Mouse (Mus musculus): ENCODE results near the gene Secisbp2l. TPM values are rescaled to one million over a fixed set of nuclear protein-coding genes. Genes with fewer than 3 reads are reported as not detected.

Secisbp2l gene
- polyA plus RNA-seq, 1 experiment from 2014 or later: 27.9 TPM

DNA sequence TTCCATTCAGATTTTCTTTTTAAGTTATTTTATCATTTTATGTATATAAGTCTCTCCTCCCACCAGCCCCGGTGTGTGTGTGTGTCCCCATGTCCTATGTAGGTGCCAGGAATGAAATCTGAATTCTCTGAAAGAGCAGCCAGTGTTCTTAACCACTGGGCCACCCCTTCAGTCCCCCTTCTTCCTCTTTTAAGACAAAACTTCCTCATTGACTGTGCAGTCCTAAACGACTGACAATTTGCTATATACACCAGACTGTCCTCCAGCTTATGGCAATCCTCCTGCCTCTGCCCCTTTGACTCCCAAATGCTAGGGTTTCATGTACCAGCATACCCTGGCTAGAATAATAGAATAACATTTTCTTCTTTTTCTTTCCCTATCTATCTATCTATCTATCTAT, 12.4 kb upstream of the Secisbp2l start:
- Histone ChIP-seq H3K27me3 (no peaks in the 10 kb centered on the region), H3K9ac (no peak overlapping the region), H3K4me1 (replicated peaks) (no peaks in the 10 kb centered on the region), H3K9me3 (no peaks in the 10 kb centered on the region), H3K4me3 (no peak overlapping the region), H3K27ac (replicated peaks) (no peak overlapping the region), H3K36me3 (no peaks in the 10 kb centered on the region), H3K4me2 (no peak overlapping the region)
- WGBS: 70% methylated on average over 2 of the region's 2 CpGs
- ATAC-seq (ENCODE audit: low FRiP score, low read depth): no peak

DNA sequence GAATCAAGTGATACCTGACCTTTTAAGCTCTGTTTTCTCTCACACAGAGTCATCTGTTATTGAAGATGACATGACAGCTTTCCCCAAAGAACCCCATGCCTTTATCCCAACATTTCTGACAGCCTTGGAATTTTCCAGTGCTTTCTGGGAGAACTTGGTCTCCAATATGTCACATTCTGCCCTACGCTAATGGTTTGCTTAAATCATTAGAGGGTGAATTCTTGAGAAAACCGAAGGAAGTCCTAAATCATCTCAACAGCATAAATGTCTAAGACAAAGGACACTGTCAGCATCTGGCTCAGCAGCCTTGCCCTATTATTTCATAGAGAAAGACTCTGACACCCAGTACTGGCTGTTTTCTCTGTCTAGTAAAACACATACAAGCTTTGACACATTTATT, 11.5 kb upstream of the Secisbp2l start:
- no peaks in the 10 kb centered on the region for H3K27me3 ChIP-seq
- H3K9me3 ChIP-seq: no peaks in the 10 kb centered on the region
- 84% methylated on average over 2 of the region's 2 CpGs for WGBS
- ATAC-seq (ENCODE audit: low FRiP score, low read depth): no peak
- no peak overlapping the region for H3K4me3 ChIP-seq
- no peaks in the 10 kb centered on the region for H3K36me3 ChIP-seq
- no peak overlapping the region for H3K4me2 ChIP-seq
- H3K27ac ChIP-seq (replicated peaks): no peak overlapping the region
- no peaks in the 10 kb centered on the region for H3K4me1 ChIP-seq (replicated peaks)
- H3K9ac ChIP-seq: no peak overlapping the region

DNA sequence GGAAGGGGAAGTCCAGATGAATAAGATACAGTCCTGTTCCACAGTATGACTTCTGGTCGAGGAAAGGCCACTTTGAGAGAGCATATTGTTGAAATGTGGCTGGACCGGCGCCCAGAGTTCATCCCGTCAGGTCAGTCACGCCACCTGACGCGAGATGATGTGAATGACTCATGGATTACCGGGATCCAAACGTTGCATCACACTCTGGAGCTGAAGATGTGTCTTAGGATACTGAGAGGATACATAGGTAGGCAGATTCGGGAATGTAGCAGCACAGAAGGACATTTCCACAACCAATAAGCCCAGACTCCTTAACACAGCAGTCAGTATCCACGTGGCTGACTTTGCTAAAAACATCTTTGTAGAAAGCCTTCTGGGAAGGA, 10.2 kb upstream of the Secisbp2l start:
- H3K4me3 ChIP-seq: no peak overlapping the region
- H3K27ac ChIP-seq (replicated peaks): no peak overlapping the region
- H3K4me1 ChIP-seq (replicated peaks): no peaks in the 10 kb centered on the region
- no peak for ATAC-seq (ENCODE audit: low FRiP score, low read depth)
- H3K9ac ChIP-seq: no peak overlapping the region
- no peaks in the 10 kb centered on the region for H3K27me3 ChIP-seq
- WGBS: 87% methylated on average over 11 of the region's 11 CpGs
- H3K9me3 ChIP-seq: no peaks in the 10 kb centered on the region
- H3K36me3 ChIP-seq: no peaks in the 10 kb centered on the region
- H3K4me2 ChIP-seq: no peak overlapping the region

DNA sequence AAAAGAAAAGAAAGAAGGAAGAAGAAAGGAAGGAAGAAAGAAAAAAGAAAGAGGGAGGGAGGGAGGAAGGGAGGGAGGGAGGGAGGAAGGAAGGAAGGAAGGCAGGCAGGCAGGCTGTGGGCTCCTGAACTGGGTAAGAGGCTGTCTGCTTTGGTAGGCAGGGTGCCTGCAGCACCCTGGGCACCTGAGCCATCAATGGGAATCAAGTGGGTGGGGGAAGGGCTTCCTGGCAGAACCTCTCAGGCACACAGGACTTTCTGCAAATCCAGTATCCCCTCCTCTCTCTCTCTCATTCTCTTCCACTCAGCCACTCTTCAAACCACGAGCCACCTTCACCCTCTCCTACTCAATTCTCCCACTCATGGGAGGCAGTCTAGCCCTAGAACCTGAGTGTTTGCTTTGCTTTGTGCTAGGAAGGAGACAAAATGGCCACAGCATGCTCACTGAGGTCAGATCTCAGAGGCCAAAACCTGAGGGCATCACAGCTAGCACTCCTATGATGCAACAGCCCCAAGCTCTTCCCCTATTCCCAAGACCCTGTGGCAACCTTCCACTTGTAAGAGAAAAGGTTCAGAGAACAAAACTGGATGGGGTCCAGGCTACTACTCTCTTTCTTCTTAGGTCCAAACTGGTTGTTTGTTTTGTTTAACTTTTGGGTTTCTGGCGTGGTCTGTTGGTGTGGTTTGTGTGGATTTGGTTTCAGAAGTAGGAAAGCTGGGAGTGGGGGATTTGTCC, 9.6 kb upstream of the Secisbp2l start:
- no peaks in the 10 kb centered on the region for H3K36me3 ChIP-seq
- H3K27ac ChIP-seq (replicated peaks): no peak overlapping the region
- no peak for ATAC-seq (ENCODE audit: low FRiP score, low read depth)
- H3K27me3 ChIP-seq: no peaks in the 10 kb centered on the region
- WGBS: 82% methylated on average over 2 of the region's 2 CpGs
- H3K4me2 ChIP-seq: no peak overlapping the region
- H3K9me3 ChIP-seq: no peaks in the 10 kb centered on the region
- no peak overlapping the region for H3K9ac ChIP-seq
- no peaks in the 10 kb centered on the region for H3K4me1 ChIP-seq (replicated peaks)
- H3K4me3 ChIP-seq: no peak overlapping the region

DNA sequence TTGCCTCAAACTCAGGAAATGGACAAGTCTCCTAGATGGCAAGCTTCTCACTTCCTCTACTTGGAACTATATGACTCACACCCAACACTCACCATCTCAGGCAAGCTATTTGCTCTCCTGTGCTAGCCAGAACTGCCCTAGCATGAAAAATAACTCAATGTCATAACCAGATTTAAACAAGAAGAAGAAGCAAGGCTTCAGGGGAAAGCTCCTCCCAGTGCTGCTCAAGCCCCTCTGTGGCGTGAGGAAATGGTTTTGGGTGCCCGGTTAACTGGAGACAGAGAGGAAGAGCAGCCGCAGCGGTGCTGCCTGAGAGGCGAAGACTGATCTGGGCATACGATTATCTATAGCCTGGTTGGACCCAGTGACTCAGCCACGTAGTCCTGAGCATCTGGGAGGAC, 8.8 kb upstream of the Secisbp2l start:
- no peaks in the 10 kb centered on the region for H3K4me1 ChIP-seq (replicated peaks)
- WGBS: 75% methylated on average over 7 of the region's 7 CpGs

DNA sequence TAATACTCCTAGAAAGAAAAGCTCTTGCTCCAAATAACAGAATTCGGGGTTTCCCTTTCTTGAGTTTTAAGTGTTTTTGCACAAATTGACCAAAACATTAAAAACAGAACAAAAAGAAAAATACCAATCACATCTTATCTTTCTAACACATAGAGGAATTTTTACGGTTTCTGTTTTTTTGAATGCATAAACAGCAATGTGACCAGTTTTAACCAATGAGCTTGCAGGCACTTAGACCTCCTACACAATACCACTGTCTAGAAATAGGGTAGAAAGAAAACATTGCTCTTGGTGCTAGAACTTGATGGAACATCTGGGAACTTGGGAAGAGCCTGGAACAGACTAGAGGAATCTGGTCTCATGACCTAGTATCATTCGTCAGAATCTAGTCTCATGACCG, 7.6 kb upstream of the Secisbp2l start:
- H3K4me3 ChIP-seq: no peak overlapping the region
- 92% methylated on average over 4 of the region's 4 CpGs for WGBS
- no peak overlapping the region for H3K4me2 ChIP-seq
- no peak overlapping the region for H3K9ac ChIP-seq
- H3K27ac ChIP-seq (replicated peaks): no peak overlapping the region
- no peaks in the 10 kb centered on the region for H3K9me3 ChIP-seq
- no peaks in the 10 kb centered on the region for H3K36me3 ChIP-seq
- no peak for ATAC-seq (ENCODE audit: low FRiP score, low read depth)
- no peaks in the 10 kb centered on the region for H3K4me1 ChIP-seq (replicated peaks)
- no peaks in the 10 kb centered on the region for H3K27me3 ChIP-seq

More for the DNA sequence above, 8.8 kb upstream of the Secisbp2l start:
- H3K4me2 ChIP-seq: no peak overlapping the region
- no peaks in the 10 kb centered on the region for H3K9me3 ChIP-seq
- ATAC-seq (ENCODE audit: low FRiP score, low read depth): no peak
- no peak overlapping the region for H3K4me3 ChIP-seq
- H3K36me3 ChIP-seq: no peaks in the 10 kb centered on the region
- no peak overlapping the region for H3K27ac ChIP-seq (replicated peaks)
- no peak overlapping the region for H3K9ac ChIP-seq
- H3K27me3 ChIP-seq: no peaks in the 10 kb centered on the region

DNA sequence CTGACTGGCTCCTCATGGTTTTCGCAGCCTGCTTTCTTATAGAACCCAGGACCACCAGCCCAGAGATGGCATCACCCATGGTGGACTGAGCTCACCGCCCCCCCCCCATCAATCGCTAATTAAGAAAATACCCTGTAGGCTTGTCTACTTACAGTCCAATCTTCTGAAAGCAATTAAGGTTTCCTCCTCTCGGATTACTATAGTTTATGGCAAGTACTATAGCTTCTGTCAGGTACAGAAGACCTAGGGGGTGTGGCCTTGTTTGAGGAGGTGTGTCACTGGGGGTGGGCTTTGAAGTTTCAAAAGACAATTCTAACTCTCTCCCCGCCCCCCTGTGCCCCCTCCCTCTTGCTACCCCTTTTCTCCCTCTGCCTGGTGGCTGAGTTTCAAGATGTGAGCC, 6.6 kb upstream of the Secisbp2l start:
- H3K9ac ChIP-seq: no peak overlapping the region
- no peaks in the 10 kb centered on the region for H3K9me3 ChIP-seq

DNA sequence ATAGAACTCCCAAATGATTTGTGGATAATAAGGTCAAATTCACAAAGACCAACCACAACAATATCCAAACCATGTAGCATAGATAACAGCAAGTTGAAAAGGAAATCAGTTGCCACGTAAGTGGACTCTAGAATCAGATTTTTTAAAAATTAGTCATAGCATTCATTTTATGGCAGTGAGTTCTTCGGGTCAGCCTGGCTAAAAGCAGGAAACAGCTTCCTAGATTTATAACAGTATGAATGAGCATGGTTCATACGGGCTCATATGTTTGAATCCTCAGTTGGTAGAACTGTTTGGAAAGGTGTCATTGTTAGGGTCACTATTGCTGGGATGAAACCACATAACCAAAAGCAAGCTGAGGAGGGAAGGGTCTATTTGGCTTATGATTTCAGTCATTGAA, 6.1 kb upstream of the Secisbp2l start:
- H3K27ac ChIP-seq (replicated peaks): no peak overlapping the region
- no peaks in the 10 kb centered on the region for H3K36me3 ChIP-seq
- H3K4me2 ChIP-seq: no peak overlapping the region
- ATAC-seq (ENCODE audit: low FRiP score, low read depth): no peak
- no peaks in the 10 kb centered on the region for H3K9me3 ChIP-seq
- whole genome bisulfite sequencing: 89% methylated on average over 3 of the region's 3 CpGs
- H3K27me3 ChIP-seq: no peaks in the 10 kb centered on the region
- no peak overlapping the region for H3K9ac ChIP-seq
- no peak overlapping the region for H3K4me3 ChIP-seq
- no peaks in the 10 kb centered on the region for H3K4me1 ChIP-seq (replicated peaks)

More for the DNA sequence above, 6.6 kb upstream of the Secisbp2l start:
- no peak overlapping the region for H3K4me2 ChIP-seq
- 77% methylated on average over 5 of the region's 5 CpGs for WGBS
- no peak overlapping the region for H3K27ac ChIP-seq (replicated peaks)
- H3K4me3 ChIP-seq: no peak overlapping the region
- ATAC-seq (ENCODE audit: low FRiP score, low read depth): no peak
- no peaks in the 10 kb centered on the region for H3K36me3 ChIP-seq
- no peaks in the 10 kb centered on the region for H3K4me1 ChIP-seq (replicated peaks)
- no peaks in the 10 kb centered on the region for H3K27me3 ChIP-seq

DNA sequence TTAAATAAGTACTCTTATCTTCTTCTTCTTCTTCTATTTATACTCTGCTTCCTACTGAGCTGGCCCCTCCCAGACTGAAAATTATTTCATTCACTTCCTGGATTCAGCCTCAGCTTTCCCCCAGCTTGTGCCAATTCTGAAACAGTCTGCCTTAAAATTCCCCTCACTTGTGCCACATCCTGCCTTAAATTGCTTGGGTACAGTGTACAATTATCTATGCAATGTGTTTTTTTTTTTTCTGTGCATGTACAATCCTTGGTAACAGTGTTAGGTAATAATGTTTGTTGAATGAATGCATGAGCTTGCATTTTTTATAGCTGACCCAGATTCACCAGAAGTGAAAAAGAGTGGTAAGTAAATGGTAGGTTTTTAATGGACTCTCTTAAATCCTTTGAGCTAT, 5.7 kb upstream of the Secisbp2l start:
- H3K4me2 ChIP-seq: no peak overlapping the region
- H3K9ac ChIP-seq: no peak overlapping the region
- no peak for ATAC-seq (ENCODE audit: low FRiP score, low read depth)
- H3K9me3 ChIP-seq: no peaks in the 10 kb centered on the region
- no peaks in the 10 kb centered on the region for H3K27me3 ChIP-seq
- H3K4me3 ChIP-seq: no peak overlapping the region
- H3K36me3 ChIP-seq: no peaks in the 10 kb centered on the region
- H3K27ac ChIP-seq (replicated peaks): no peak overlapping the region
- H3K4me1 ChIP-seq (replicated peaks): peaks cover 3% of the 10 kb centered on the region

DNA sequence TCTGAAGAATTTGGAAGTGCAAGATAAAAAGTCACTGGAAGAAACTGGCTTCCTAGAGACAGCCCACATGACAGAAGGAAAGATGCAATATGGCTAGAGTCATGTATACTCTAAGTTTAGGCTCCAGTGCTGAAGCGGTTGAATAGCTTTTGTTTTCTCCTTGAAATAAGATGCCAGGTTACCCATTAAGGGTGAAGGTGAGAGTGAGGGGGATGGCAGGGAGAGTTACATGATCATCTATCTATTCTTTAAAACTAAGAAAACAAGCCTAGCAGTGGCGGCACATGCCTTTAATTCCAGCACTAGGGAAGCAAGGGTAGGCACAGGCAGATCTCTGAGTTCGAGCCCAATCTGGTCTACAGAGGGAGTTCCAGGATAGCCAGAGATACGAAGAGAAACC, 2.4 kb upstream of the Secisbp2l start:
- no peaks in the 10 kb centered on the region for H3K27me3 ChIP-seq
- no peak overlapping the region for H3K4me3 ChIP-seq
- peaks cover 27% of the 10 kb centered on the region for H3K4me1 ChIP-seq (replicated peaks)
- 79% methylated on average over 4 of the region's 4 CpGs for WGBS
- no peak overlapping the region for H3K4me2 ChIP-seq
- no peaks in the 10 kb centered on the region for H3K9me3 ChIP-seq
- H3K27ac ChIP-seq (replicated peaks): no peak overlapping the region
- H3K9ac ChIP-seq: no peak overlapping the region
- no peaks in the 10 kb centered on the region for H3K36me3 ChIP-seq
- no peak for ATAC-seq (ENCODE audit: low FRiP score, low read depth)

DNA sequence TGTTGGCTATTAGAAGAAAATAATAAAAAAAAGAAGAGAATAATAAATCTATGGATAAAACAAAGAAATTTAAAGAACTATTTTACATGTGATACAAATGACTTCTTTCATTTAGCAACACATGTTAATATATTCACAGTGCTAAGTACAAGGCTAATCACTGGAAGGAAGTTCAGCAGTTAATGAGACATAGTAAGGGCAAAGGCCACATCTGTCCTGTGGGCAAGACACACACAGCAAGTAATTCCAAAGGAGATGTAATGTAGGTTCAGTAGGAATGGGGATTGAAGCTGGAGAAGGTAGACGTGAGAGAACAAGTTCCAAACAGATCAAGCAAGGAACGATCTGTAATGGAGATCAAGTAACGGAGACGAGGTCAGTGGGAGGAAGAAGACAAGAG, 1.7 kb upstream of the Secisbp2l start:
- no peaks in the 10 kb centered on the region for H3K36me3 ChIP-seq
- peaks cover 27% of the 10 kb centered on the region for H3K4me1 ChIP-seq (replicated peaks)
- H3K9me3 ChIP-seq: no peaks in the 10 kb centered on the region
- 81% methylated on average over 4 of the region's 4 CpGs for WGBS
- H3K4me3 ChIP-seq: no peak overlapping the region
- no peak overlapping the region for H3K4me2 ChIP-seq
- no peaks in the 10 kb centered on the region for H3K27me3 ChIP-seq
- no peak for ATAC-seq (ENCODE audit: low FRiP score, low read depth)
- no peak overlapping the region for H3K9ac ChIP-seq
- no peak overlapping the region for H3K27ac ChIP-seq (replicated peaks)

DNA sequence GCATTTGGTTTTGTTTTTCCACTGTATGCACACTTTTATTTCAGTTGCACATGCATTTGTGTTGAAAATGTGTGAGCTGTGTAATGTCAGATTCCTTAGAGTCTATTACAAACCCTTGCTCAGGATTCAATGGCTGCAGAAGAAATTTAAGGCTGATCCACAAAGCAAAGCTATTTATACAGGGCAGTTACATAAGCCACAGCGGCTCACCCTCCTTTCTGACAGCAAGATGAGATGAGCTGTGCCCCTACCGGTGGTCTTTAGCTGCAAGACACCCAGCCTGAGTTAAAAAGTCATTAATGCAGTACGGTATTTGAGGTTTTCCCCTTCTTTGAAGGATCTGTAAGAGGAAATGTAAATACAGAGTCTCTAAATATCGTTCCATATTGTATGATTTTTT, 1.2 kb upstream of the Secisbp2l start:
- Histone ChIP-seq H3K4me2 (no peak overlapping the region), H3K9ac (no peak overlapping the region), H3K4me3 (no peak overlapping the region), H3K36me3 (no peaks in the 10 kb centered on the region), H3K27me3 (no peaks in the 10 kb centered on the region), H3K9me3 (no peaks in the 10 kb centered on the region), H3K4me1 (replicated peaks) (peaks cover 27% of the 10 kb centered on the region), H3K27ac (replicated peaks) (no peak overlapping the region)
- ATAC-seq (ENCODE audit: low FRiP score, low read depth): no peak
- WGBS: 57% methylated on average over 4 of the region's 4 CpGs

Measured in hindbrain, embryonic 15.5 days (tissue).